Mouse (Mus musculus): ENCODE results near the gene Ndufaf8.

- TF ChIP-seq CTCF (IDR thresholded peaks at IDR 0.05; ENCODE audit: control insufficient read depth, insufficient read depth, insufficient replicate concordance, low read depth, low read length) (no peak), POLR2A (IDR thresholded peaks at IDR 0.05; ENCODE audit: control insufficient read depth, low read depth, low read length) (no peak)
These were observed 27.7 kb upstream of the Ndufaf8 start for GRCm38 (mm10) chr11:120071065-120071464.

Data from testis, adult 2 months (tissue).